Mouse (Mus musculus): ENCODE measurements at regions not wholly inside any gene's neighbourhood (a gene's known extent, or its start where the extent isn't known, plus 50 kb on each side); places are given as distances from the start of the nearest gene placed in this dataset.
A peak's percentile ranks its signal among the peaks of the same experiment; 100 is the strongest.
"Not testable (repeated sequence)": the region's sequence is repeated elsewhere in the genome, so short reads cannot be mapped to it uniquely, and the experiment has no call there.

- DNase-seq (ENCODE audit: extremely low spot score in 1 of 2, low spot score in 2 of 2), result peak in 1 of 2 experiments; percentile 20
- intact Hi-C loops (cut with DNase I), result no loop called here
Observed at GRCm38 (mm10) chr16:49388135-49388534, 310.9 kb upstream of the Ift57 start.

- DNase-seq (ENCODE audit: extremely low spot score in 1 of 2, low spot score in 2 of 2), result no peak
- intact Hi-C loops (cut with DNase I), result no loop called here
Observed at GRCm38 (mm10) chr16:49407956-49408795, 290.9 kb upstream of the Ift57 start.

- intact Hi-C loops (cut with DNase I), result no loop called here
- DNase-seq (ENCODE audit: extremely low spot score in 1 of 2, low spot score in 2 of 2), result no peak
Observed at GRCm38 (mm10) chr16:49409235-49409634, 289.8 kb upstream of the Ift57 start.

- intact Hi-C loops (cut with DNase I), result no loop called here
- DNase-seq (ENCODE audit: extremely low spot score in 1 of 2, low spot score in 2 of 2), result no peak
Observed at GRCm38 (mm10) chr16:49430296-49430695, 268.7 kb upstream of the Ift57 start.

- intact Hi-C loops (cut with DNase I), result no loop called here
- DNase-seq (ENCODE audit: extremely low spot score in 1 of 2, low spot score in 2 of 2), result no peak
Observed at GRCm38 (mm10) chr16:49431902-49432301, 267.1 kb upstream of the Ift57 start.

- intact Hi-C loops (cut with DNase I), result no loop called here
- DNase-seq (ENCODE audit: extremely low spot score in 1 of 2, low spot score in 2 of 2), result no peak
Observed at GRCm38 (mm10) chr16:49441225-49441624, 257.8 kb upstream of the Ift57 start.

- intact Hi-C loops (cut with DNase I); DNase-seq (ENCODE audit: extremely low spot score in 1 of 2, low spot score in 2 of 2): not testable (repeated sequence)
Observed at GRCm38 (mm10) chr16:49447356-49447755, 251.7 kb upstream of the Ift57 start.

GRCm38 (mm10) chr16:49493881-49494280 is 205.2 kb upstream of the Ift57 start:
- no peak for DNase-seq (ENCODE audit: extremely low spot score in 1 of 2, low spot score in 2 of 2)
- intact Hi-C loops (cut with DNase I), result no loop called here

GRCm38 (mm10) chr16:49497521-49498010 is 201.5 kb upstream of the Ift57 start:
- DNase-seq (ENCODE audit: extremely low spot score in 1 of 2, low spot score in 2 of 2), result no peak
- intact Hi-C loops (cut with DNase I), result no loop called here

GRCm38 (mm10) chr16:49500818-49501217 is 198.2 kb upstream of the Ift57 start:
- peak in 1 of 2 experiments; percentile 40 for DNase-seq (ENCODE audit: extremely low spot score in 1 of 2, low spot score in 2 of 2)
- intact Hi-C loops (cut with DNase I), result loop anchor here (10.0 kb wide), 1 partner anchor 534 kb away; no protein-coding TSS in a partner anchor

GRCm38 (mm10) chr16:49503897-49504413 is 195.1 kb upstream of the Ift57 start:
- peak in 1 of 2 experiments; percentile 21 for DNase-seq (ENCODE audit: extremely low spot score in 1 of 2, low spot score in 2 of 2)

GRCm38 (mm10) chr16:49504669-49505068 is 194.4 kb upstream of the Ift57 start:
- DNase-seq (ENCODE audit: extremely low spot score in 1 of 2, low spot score in 2 of 2), result no peak
- intact Hi-C loops (cut with DNase I), result loop anchor here (10.0 kb wide), 1 partner anchor 530 kb away; no protein-coding TSS in a partner anchor

More at GRCm38 (mm10) chr16:49503897-49504413, 195.1 kb upstream of the Ift57 start:
- intact Hi-C loops (cut with DNase I), result loop anchor here (10.0 kb wide), 1 partner anchor 531 kb away; no protein-coding TSS in a partner anchor

GRCm38 (mm10) chr16:49505271-49505670 is 193.8 kb upstream of the Ift57 start:
- intact Hi-C loops (cut with DNase I), result loop anchor here (10.0 kb wide), 1 partner anchor 530 kb away; no protein-coding TSS in a partner anchor
- DNase-seq (ENCODE audit: extremely low spot score in 1 of 2, low spot score in 2 of 2), result no peak

- intact Hi-C loops (cut with DNase I), result no loop called here
- DNase-seq (ENCODE audit: extremely low spot score in 1 of 2, low spot score in 2 of 2), result no peak
Observed at GRCm38 (mm10) chr16:49518844-49519243, 180.2 kb upstream of the Ift57 start.

- intact Hi-C loops (cut with DNase I), result no loop called here
Observed at GRCm38 (mm10) chr16:49520411-49520810, 178.6 kb upstream of the Ift57 start.

GRCm38 (mm10) chr16:49521685-49522084 is 177.3 kb upstream of the Ift57 start:
- intact Hi-C loops (cut with DNase I), result no loop called here

More at GRCm38 (mm10) chr16:49520411-49520810, 178.6 kb upstream of the Ift57 start:
- no peak for DNase-seq (ENCODE audit: extremely low spot score in 1 of 2, low spot score in 2 of 2)

GRCm38 (mm10) chr16:49522576-49522975 is 176.5 kb upstream of the Ift57 start:
- intact Hi-C loops (cut with DNase I), result no loop called here

More at GRCm38 (mm10) chr16:49521685-49522084, 177.3 kb upstream of the Ift57 start:
- DNase-seq (ENCODE audit: extremely low spot score in 1 of 2, low spot score in 2 of 2), result no peak

GRCm38 (mm10) chr16:49528618-49529017 is 170.4 kb upstream of the Ift57 start:
- intact Hi-C loops (cut with DNase I); DNase-seq (ENCODE audit: extremely low spot score in 1 of 2, low spot score in 2 of 2): not testable (repeated sequence)

More at GRCm38 (mm10) chr16:49522576-49522975, 176.5 kb upstream of the Ift57 start:
- DNase-seq (ENCODE audit: extremely low spot score in 1 of 2, low spot score in 2 of 2), result no peak

GRCm38 (mm10) chr16:49529060-49529459 is 170.0 kb upstream of the Ift57 start:
- intact Hi-C loops (cut with DNase I), result no loop called here
- DNase-seq (ENCODE audit: extremely low spot score in 1 of 2, low spot score in 2 of 2), result no peak

GRCm38 (mm10) chr16:49530051-49530450 is 169.0 kb upstream of the Ift57 start:
- DNase-seq (ENCODE audit: extremely low spot score in 1 of 2, low spot score in 2 of 2), result no peak
- intact Hi-C loops (cut with DNase I), result no loop called here
